Mouse (Mus musculus): ENCODE measurements around the gene Foxl2.

GRCm38 (mm10) chr9:98957751-98958351, 2.8 kb downstream of the Foxl2 start:
- no peak for TF ChIP-seq CTCF (IDR thresholded peaks at IDR 0.05; ENCODE audit: low read depth)
- no peak for TF ChIP-seq EP300 (IDR thresholded peaks at IDR 0.05; ENCODE audit: low read depth)

Data from liver, embryonic 14.5 days (tissue).